Mouse (Mus musculus) embryo, embryonic 9.5 days (tissue): ENCODE measurements at regions not wholly inside any gene's neighbourhood (a gene's known extent, or its start where the extent isn't known, plus 50 kb on each side); places are given as distances from the start of the nearest gene placed in this dataset.

ENCODE experiments used
- DNase-seq: peaks from one replicate; pipeline ENCODE4 v3.0.0-alpha.2; 2017; ENCODE audit errors: extremely low spot score

GRCm38 (mm10) chr6:127379511-127379910 lies 67.1 kb upstream of the Parp11 start:
- peak; percentile 50 for DNase-seq

- no peak for DNase-seq
Observed at GRCm38 (mm10) chr6:127381148-127381888, 65.3 kb upstream of the Parp11 start.

GRCm38 (mm10) chr6:127391258-127392011 lies 55.2 kb upstream of the Parp11 start:
- no peak for DNase-seq

- DNase-seq = no peak
Observed at GRCm38 (mm10) chr6:127392012-127392798, 54.4 kb upstream of the Parp11 start.

- no peak for DNase-seq
Observed at GRCm38 (mm10) chr6:127392799-127393172, 53.9 kb upstream of the Parp11 start.

- DNase-seq = peak; percentile 48
Observed at GRCm38 (mm10) chr6:127393907-127394600, 52.6 kb upstream of the Parp11 start.
